In the genomic region with DNA sequence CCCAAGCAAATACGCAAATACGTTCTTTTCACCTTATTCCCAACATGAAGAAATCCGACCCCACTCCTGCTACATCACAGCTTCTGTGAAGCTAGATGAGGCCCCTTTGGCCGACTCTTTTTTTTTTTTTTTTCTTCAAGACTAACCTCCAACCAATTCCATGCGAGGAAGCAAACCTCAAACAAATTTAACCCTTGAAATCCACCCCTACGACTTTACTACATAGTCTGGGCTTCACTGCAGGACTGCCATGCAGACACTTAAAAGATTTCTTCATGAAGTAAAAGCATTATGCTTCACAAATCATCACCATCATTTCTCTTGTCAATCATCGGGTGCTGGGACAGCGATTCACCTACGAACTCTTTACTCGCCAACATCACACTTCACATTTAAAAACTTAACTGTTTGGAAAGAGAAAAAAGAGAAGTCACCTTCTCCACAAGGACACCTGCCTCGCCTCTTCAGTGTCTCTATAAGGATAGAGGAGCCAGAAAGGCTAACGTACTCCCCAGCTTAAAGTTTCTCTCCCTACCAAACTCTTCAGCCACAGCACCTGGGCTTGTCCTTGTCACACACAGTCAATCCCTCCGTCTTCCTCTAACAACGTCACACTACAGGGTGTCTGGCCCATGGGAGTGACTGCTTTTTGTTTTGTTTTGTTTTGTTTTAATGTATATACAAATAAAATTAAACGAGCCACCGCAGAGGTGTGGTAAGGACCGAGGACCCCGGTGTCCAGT, we compare ENCODE assay signal across 8 mouse cellular contexts. TPM values are rescaled to one million over a fixed set of nuclear protein-coding genes. Genes with fewer than 3 reads are reported as not detected.
DNase-seq lines count a peak whose midpoint lies in the region; ATAC-seq and TF ChIP-seq lines count a peak whose summit lies in the region.

No protein-coding gene starts in this region.

- no peak overlapping the region for H3K27ac ChIP-seq in lung, postnatal 0 days (ENCODE audit: low read length)
- no peak overlapping the region for H3K27ac ChIP-seq in intestine, embryonic 14.5 days (ENCODE audit: low read depth)
- H3K27ac ChIP-seq in neural tube, embryonic 12.5 days: no peak overlapping the region

- peak overlapping the region; percentile 97 for H3K4me3 ChIP-seq in lung, postnatal 0 days (ENCODE audit: low read depth, low read length)
- H3K4me3 ChIP-seq in intestine, embryonic 14.5 days (ENCODE audit: low read depth, low read length): peak overlapping the region; percentile 86
- H3K4me3 ChIP-seq in neural tube, embryonic 12.5 days: peak overlapping the region; percentile 83

- ATAC-seq in lung, postnatal 0 days: no peak
- ATAC-seq in intestine, embryonic 14.5 days (replicated peaks; ENCODE audit: low FRiP score, low TSS enrichment, low read depth): no peak
- ATAC-seq in neural tube, embryonic 12.5 days (ENCODE audit: low FRiP score, low read depth): no peak
- ATAC-seq in inflammation-experienced regulatory T-cells, adult 6 months: no peak

- no peak for TF ChIP-seq CTCF in lung, postnatal 0 days (IDR thresholded peaks at IDR 0.05)

- H3K4me2 ChIP-seq in lung, postnatal 0 days (replicated peaks; ENCODE audit: low read depth, low read length): peak overlapping the region; percentile 92
- peak overlapping the region; percentile 80 for H3K4me2 ChIP-seq in intestine, embryonic 14.5 days (ENCODE audit: low read length)
- peak overlapping the region; percentile 75 for H3K4me2 ChIP-seq in neural tube, embryonic 12.5 days (replicated peaks)

- H3K4me1 ChIP-seq in lung, postnatal 0 days (ENCODE audit: insufficient read depth, low read depth, low read length): no peaks in the 10 kb centered on the region
- no peaks in the 10 kb centered on the region for H3K4me1 ChIP-seq in intestine, embryonic 14.5 days (replicated peaks; ENCODE audit: control insufficient read depth, insufficient read depth, low read length)
- H3K4me1 ChIP-seq in neural tube, embryonic 12.5 days: peaks cover 22% of the 10 kb centered on the region

- H3K9me3 ChIP-seq in lung, postnatal 0 days (ENCODE audit: low read length): no peaks in the 10 kb centered on the region
- H3K9me3 ChIP-seq in intestine, embryonic 14.5 days (ENCODE audit: control insufficient read depth, low read length): no peaks in the 10 kb centered on the region
- H3K9me3 ChIP-seq in neural tube, embryonic 12.5 days: no peaks in the 10 kb centered on the region

- DNase-seq in lung, postnatal 0 days (ENCODE audit: low spot score): no peak
- DNase-seq in lung, postnatal 25 days (ENCODE audit: low spot score): no peak
- peak; percentile 38 for DNase-seq in embryo, embryonic 11 days
- DNase-seq in intestine, embryonic 14.5 days (ENCODE audit: low spot score): peak; percentile 54
- DNase-seq in gastrocnemius, adult 18-20 months (ENCODE audit: low spot score): no peak
- DNase-seq in gastrocnemius, postnatal 25 days: no peak

- no peak overlapping the region; the same call in 1 of the 2 replicates for H3K9ac ChIP-seq in lung, postnatal 0 days (replicated peaks; ENCODE audit: low read depth)
- peak overlapping the region; percentile 85 for H3K9ac ChIP-seq in intestine, embryonic 14.5 days (ENCODE audit: low read length)
- peak overlapping the region; percentile 93 for H3K9ac ChIP-seq in neural tube, embryonic 12.5 days

- WGBS in lung, postnatal 0 days: 16% methylated on average over 18 of the region's 18 CpGs
- WGBS in intestine, embryonic 14.5 days: 13% methylated on average over 18 of the region's 18 CpGs
- 5% methylated on average over 18 of the region's 18 CpGs for WGBS in neural tube, embryonic 12.5 days

- no peaks in the 10 kb centered on the region for H3K36me3 ChIP-seq in lung, postnatal 0 days (ENCODE audit: insufficient read depth, low read length)
- no peaks in the 10 kb centered on the region for H3K36me3 ChIP-seq in intestine, embryonic 14.5 days (ENCODE audit: control insufficient read depth, insufficient read depth, low read length)
- no peaks in the 10 kb centered on the region for H3K36me3 ChIP-seq in neural tube, embryonic 12.5 days

- H3K27me3 ChIP-seq in lung, postnatal 0 days (replicated peaks; ENCODE audit: insufficient read depth, low read length): no peaks in the 10 kb centered on the region
- peaks cover 11% of the 10 kb centered on the region; the same call in 1 of the 2 replicates for H3K27me3 ChIP-seq in intestine, embryonic 14.5 days (replicated peaks; ENCODE audit: control insufficient read depth, insufficient read depth, low read length)
- peaks cover 4% of the 10 kb centered on the region; the same call in 1 of the 2 replicates for H3K27me3 ChIP-seq in neural tube, embryonic 12.5 days (replicated peaks)

- no peak for TF ChIP-seq EP300 in lung, postnatal 0 days (IDR thresholded peaks at IDR 0.05)

RNA-seq across cellular contexts. Expression of gene Ncoa1, which starts 1.6 kb away (rescaled TPM):
- polyA plus RNA-seq in lung, postnatal 0 days (2015; fragmentation: Nextera tagmentation; extraction: Ambion mirVana): 9.6 and 12.4 TPM in 2 replicates
- polyA plus RNA-seq in intestine, embryonic 14.5 days (2014; fragmentation: Nextera tagmentation; extraction: Ambion mirVana): 9.5 and 10.3 TPM in 2 replicates
- polyA plus RNA-seq in neural tube, embryonic 12.5 days (2016; fragmentation: Nextera tagmentation; extraction: Ambion mirVana): 12.0 and 12.4 TPM in 2 replicates
- polyA plus RNA-seq in inflammation-experienced regulatory T-cells, adult 6 months (2017; shearing (Covaris generic)): 10 to 100 TPM in 2 of 3 experiments, 1 to 10 TPM in 1; 7.7 to 17.5 (median 14.6) TPM
- total RNA-seq in gastrocnemius, adult 18-20 months (2021): 10 to 100 TPM; 23.9 to 27.7 TPM
- 10 to 100 TPM; 21.5 to 23.8 TPM for total RNA-seq in gastrocnemius, postnatal 25 days (2021)

Comparison
In these comparisons a context has a peak if more than half of its experiments do, and no peak if none do; other contexts are left out.
1. DNase-seq: peak in embryo, embryonic 11 days (single experiment) and intestine, embryonic 14.5 days (single experiment); none in lung, postnatal 0 days (single experiment), lung, postnatal 25 days (single experiment), gastrocnemius, adult 18-20 months (single experiment) and gastrocnemius, postnatal 25 days (single experiment).
2. Peak in every context shown above with its lines, with median percentiles within 50 percentile points of each other: H3K4me2 ChIP-seq and H3K4me3 ChIP-seq.